Mouse (Mus musculus) lung, postnatal 0 days (tissue): ENCODE results near the gene Slc31a1.

Experiments
- CTCF ChIP-seq: IDR thresholded peaks from 2 replicates; pipeline ENCODE4 v1.5.1; 2016; ENCODE audit warnings: antibody characterized with exemption, mild to moderate bottlenecking
- EP300 ChIP-seq: IDR thresholded peaks from 2 replicates; pipeline ENCODE4 v1.6.1; 2016; ENCODE audit warnings: antibody characterized with exemption, mild to moderate bottlenecking, control low read depth

DNA sequence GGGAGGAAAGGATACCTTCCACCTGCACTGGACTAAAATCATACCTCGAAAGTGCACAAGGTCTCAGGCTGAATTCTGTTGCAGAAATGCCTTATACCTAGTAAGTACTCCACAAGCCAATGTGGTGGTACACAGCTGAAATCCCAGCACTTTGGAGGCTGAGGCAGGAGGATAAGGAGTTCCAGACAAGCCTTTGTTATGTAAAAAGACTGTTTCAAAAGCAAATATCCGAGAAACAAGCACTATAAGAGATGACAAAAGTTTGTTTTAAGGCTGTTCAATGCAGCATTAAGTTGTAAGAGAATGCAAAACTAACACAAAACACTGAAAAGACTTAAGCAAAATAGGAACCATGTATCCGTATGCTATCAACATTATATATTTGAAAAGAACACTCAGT is 46.0 kb upstream of the Slc31a1 start:
- TF ChIP-seq CTCF (no peak), EP300 (no peak)
